Mouse (Mus musculus): ENCODE data around the gene Ube2b. TPM values are rescaled to one million over a fixed set of nuclear protein-coding genes. Genes with fewer than 3 reads are reported as not detected.

The Ube2b gene
- total RNA-seq (2014; fragmentation: Nextera tagmentation) (72.9 and 101 TPM in 2 replicates), total RNA-seq (2017) (74.2 and 93.1 TPM in 2 replicates)

DNA sequence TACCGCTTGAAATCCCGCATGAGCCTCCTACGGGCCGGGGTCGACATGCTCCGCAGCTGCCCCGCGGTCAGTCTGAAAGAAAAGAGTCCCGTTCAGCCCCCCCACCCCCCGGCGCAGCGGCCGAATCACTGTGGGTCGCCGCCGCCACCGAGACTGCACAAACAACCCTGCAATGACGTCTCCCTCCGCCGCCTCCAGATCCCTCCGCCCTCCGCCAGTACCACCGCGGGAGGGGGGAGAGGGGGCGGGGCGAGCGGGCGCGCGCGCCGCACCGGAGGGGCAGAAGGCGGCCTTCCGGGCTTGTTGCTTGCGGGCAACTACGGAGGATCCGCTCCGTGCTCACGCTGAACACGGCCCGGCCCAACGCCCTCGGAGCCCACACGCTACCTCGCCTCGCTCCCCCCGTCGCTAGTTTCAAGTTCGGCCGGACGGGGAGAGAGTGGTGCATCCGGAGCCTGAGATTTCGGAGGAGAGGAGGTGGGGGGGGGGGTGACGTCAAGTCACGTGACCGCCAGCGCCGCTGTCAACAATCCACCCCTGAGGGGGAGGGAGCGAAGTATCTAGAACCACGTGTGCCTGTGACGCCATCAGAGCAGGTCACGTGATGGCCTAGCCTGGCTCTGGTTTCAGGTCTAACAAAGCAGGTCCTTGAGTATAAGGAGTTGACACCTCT lies at the start of gene Ube2b:
Gene Ube2b (minus strand): TSS at position 473 of the 673 bp plus-strand sequence.
- ATAC-seq (replicated peaks; ENCODE audit: poor library complexity, severe bottlenecking), result peak; percentile 64

DNA sequence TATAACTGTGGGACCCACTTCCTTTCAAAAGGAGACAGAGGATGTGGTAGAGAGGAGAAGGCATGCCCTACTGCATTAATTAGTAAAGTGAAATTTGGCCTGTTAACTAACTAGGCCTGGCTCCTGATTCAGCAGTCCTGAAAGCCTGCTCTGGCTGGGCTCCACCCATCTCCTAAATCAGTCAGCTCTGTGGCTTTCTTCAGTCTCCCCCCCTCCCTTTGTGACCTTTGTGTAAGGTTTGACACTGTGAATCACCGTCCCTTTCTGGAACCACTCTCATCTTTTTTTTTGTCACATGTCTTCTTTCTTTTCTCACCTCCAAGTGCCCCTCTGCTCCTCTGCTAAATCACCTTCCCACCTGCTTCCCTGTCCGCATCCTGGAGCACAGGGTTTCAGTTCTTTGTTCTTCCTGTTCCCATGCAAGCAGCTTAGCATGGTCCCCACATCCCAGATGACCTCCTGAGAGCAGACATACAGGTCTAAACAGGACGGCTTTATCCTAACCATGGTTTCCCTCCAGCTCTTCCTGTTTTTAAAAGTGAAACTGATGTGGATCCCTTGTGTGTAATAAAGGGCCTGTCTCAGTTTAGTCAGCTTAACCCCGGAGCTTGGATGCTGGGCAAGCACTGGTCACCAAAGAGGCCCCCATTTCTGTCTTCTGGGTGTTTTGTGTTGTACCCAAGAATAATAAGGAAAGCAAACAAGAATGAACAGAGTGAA lies 46.0 kb upstream of the Ube2b start:
- ATAC-seq (replicated peaks; ENCODE audit: poor library complexity, severe bottlenecking), result peak; percentile 77

DNA sequence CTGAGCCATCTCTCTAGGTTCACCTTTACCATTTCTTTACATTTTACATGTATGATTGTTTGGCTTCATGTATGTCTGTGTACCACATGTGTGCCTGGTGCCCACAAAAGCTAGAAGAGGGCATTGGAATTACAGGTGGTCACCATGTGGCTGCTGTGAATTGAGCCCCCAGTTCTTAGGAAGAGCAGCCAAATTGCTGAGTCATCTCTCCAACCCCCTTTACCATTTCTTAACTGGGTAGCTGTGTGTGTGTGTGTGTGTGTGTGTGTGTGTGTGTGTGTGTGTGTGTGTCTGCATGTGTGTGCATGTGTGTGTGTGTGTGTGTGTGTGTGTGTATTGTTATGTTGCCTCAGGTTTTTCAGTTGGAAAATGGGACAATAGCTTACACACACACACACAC lies 43.6 kb upstream of the Ube2b start:
- ATAC-seq (replicated peaks; ENCODE audit: poor library complexity, severe bottlenecking), result no peak

DNA sequence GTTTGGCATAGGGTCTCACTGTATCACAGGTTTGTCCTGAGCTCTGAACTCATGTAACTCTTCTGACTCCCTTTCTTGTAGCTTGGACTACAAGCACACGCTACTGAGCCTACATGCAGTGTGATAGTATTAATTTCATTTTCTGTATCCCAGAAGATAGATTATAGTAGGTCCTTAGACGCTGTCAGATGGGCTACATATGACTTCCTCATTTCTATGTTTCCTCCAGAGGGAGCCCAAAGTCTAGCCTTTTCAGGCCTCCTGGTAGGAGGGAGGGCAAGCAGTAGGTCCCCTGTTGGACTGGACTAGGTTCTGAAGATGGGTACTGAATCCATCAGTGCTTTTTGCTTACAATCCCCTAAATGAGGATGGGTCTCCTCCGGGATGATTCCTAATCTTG lies 42.7 kb upstream of the Ube2b start:
- ATAC-seq (replicated peaks; ENCODE audit: poor library complexity, severe bottlenecking), result peak; percentile 75

DNA sequence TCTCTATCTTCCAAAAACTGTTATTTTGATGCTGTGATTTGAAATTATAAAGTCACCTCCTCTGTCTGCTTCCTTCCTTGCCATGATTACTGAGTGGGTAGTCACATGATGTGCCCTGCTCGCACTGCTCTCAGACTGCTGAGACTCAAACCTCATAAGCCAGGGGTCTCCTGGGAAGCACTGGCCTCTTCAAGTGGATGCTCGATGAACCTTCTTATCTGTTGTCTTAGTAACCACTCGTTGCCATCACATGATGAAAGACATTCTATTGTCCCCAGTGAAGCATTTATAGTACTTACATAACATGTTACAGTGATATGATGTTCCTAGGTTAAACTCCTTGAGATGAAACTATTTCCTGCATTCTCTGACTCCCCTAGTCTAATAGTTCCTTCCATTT lies 37.1 kb upstream of the Ube2b start:
- ATAC-seq (replicated peaks; ENCODE audit: poor library complexity, severe bottlenecking), result no peak

DNA sequence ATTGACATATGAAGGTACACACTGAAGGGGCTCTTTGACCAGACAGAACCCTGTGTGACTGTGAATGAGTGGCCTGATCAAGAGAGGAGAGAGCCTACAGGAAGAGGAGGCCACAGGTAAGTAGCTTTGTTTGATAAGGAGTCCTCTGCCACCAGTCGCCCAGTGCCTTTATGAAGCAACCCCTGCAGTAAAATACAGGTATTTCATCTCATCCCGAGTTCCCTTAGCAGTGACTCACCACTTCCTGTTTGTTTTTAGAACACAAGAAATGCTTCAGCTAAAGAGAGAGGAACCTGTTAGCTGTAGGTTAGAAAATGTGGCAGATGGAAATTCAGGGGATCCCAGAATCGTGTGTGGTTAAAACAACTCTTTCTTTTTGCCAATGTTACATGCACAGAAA lies 35.3 kb upstream of the Ube2b start:
- peak; percentile 42; the same call in 1 of the 2 replicates for ATAC-seq (replicated peaks; ENCODE audit: poor library complexity, severe bottlenecking)

DNA sequence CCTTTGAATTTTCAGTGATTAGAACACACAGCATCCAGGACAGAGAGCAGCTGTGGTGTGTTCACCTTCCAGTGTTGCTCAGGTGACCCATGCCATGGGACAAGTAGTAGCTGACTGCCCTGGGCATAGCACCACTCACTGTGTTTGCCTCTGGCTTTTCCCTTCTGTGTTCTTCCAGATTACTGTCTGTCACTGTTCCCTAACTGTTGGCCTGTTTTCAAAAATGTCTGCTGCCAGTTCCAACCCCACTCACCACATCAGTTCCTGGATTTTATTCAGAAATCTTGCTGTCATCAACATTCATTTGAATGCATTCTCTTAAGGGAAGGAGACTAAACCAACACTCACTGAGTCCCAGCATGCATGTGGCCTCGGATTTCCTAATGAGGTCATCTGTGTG lies 33.4 kb upstream of the Ube2b start:
- no peak for ATAC-seq (replicated peaks; ENCODE audit: poor library complexity, severe bottlenecking)

DNA sequence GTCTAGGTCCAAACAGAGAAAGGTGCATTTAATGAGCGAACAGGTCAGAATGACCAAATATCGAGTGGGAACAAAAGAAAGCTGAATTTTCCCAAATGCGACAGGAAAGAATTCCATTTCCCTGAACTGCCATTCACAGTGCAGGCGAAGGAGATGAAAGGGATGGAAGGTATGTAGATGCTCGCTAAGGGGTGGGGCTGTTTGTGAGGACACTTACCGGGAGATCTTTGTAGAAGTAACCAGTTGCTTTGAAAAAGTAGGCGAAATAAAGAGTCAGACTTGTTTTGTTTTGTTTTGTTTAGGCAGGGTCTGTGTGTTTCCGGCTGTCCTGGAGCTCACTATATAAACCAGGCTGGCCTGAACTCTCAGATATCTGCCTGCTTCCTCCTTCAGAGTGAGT lies 31.8 kb upstream of the Ube2b start:
- no peak for ATAC-seq (replicated peaks; ENCODE audit: poor library complexity, severe bottlenecking)

DNA sequence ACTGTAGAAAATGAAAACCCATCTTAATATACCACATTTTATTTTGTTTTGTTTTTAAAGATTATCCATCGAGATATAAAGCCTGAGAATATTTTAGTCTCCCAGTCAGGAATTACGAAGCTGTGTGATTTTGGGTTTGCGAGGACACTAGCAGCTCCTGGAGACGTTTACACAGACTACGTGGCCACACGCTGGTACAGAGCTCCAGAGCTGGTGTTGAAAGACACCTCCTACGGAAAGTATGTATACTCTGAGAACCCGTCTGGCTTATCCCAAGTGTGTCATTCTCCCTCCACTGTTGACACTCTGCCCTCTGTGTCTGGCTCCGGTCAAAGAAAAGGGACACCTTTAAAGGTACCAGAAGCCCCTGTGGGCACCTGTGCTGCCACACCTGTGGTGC lies 17.7 kb upstream of the Ube2b start:
- no peak for ATAC-seq (replicated peaks; ENCODE audit: poor library complexity, severe bottlenecking)

DNA sequence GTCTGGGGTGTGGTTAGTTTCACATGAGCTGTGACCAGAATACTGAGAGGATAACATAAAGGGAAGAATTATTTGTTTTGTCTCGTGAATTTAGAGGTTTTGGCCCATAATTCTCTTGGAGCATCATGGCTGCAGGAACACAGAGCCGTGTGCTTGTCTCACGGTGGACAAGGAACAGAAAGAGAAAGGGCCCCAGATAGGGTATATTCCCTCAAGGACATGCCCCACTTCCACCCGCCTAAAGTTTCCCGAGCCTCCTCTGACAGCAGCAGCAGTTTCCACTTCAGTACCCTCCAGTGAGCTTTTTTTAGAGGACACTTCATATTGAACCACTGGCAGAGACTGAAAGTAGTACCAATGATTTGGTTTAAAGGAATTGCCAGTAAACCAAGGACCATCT lies 11.0 kb upstream of the Ube2b start:
- no peak for ATAC-seq (replicated peaks; ENCODE audit: poor library complexity, severe bottlenecking)

DNA sequence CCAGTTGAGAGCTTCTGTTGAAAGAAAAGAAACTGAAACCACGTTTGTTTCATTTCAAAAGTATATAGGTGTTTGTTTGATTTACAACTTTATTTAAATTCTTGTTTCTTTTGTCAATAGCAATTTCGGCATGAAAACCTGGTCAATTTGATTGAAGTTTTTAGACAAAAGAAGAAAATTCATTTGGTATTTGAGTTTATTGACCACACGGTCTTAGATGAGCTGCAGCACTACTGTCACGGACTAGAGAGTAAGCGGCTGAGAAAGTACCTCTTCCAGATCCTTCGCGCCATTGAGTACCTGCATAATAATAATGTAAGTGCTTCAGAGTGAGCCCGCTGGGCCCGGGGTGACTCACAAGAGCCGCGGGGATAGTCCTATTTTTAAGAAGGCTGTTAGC lies 10.4 kb upstream of the Ube2b start:
- no peak for ATAC-seq (replicated peaks; ENCODE audit: poor library complexity, severe bottlenecking)

DNA sequence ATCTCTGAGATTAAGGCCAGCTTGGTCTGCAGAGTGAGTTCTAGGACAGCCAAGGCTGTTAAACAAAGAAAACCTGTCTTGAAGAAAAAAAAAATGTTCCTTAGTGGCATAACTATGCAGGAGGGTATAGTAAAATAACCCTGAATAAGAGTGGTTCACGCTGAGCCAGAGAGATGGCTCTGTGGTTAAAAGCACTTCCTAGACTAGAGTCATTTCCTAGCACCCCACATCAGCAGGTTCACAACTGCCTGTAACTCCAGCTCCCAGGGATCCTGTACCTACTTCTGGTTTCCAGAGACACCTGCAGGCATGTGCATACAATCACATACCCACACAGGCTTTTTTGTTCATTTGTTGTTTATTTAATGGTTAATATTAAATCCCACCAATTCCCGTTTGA lies 5.0 kb upstream of the Ube2b start:
- ATAC-seq (replicated peaks; ENCODE audit: poor library complexity, severe bottlenecking), result no peak

DNA sequence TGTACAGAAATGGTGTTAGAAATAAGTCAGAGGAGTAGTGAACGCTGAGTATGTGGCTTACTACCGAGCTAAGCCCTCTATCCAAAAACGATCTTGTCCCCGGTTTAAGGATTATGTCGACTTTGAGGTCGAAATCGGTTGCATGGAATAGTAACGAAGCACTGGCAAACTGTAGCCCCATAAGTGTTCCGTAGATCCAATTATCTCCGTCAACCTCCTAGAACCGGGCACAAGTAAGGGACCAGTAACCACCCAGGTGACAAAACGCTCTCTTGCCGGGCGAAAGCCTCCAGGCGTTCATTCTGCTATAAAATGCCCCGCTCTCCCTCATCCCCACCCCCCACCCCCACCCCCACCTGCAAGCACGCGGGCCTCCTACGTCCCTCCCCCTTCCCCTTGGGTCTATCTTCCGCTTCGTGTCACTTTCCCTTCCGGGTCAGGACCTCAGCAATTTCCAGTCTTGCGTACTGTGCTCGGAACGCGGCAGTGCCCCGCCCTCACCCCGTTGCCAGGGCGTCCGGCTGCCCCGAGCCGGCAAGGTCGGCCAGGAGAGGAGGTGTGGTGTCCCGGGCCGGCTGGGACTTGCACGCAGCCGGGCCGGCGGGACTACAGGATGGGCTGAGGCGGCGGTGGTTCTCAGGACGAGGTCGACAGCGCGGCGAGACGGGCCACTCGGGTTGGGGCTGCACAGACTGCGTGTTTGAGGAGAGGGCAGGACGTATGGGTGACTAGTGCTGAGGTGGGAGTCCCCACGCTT lies 3.4 kb upstream of the Ube2b start, which contains the start of gene Cdkl3:
Gene Cdkl3 (plus strand): TSS at position 450 of the 757 bp plus-strand sequence.
- ATAC-seq (replicated peaks; ENCODE audit: poor library complexity, severe bottlenecking), result peak; percentile 76

DNA sequence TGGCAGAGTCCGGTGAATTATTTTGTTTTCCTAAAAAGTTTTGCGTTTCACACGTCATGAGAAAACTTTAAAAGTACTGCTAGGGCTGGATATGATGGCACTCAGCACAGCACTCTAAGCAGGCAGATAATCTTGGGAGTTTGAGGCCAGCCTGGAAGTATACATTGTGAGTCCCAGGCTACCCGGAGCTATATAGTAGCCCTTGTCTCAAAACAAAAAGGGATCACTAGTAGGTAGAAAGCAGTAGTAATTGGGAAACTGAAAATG lies 2.9 kb upstream of the Ube2b start:
- no peak for ATAC-seq (replicated peaks; ENCODE audit: poor library complexity, severe bottlenecking)

DNA sequence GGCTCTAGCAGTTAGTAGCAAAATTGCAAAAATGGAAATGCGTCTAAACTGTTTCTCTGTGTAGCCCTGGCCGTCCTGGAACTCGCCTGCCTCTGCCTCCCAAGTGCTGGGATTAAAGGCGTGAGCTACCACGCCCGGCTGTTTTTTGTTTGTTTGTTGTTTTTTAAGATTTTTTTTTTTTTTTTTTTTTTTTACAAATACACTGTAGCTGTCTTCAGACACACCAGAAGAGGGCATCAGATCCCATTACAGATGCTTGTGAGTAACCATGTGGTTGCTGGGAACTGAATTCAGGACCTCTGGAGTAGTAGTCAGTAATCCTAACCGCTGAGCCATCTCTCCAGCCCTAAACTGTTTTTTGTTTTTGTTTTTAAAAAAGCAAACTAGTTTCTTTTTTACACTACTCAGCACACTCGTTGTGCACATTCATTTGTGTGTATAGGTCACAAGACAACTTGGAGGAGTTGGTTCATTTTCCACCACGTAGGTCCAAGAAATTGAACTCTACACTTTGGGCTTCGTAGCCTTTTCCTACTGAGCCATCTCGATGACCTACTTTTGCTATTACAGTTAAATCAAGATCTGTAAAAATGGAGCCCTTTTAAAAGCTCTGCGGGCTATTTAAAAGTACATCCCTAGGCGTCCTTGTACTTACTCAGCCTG lies 2.4 kb upstream of the Ube2b start:
- ATAC-seq (replicated peaks; ENCODE audit: poor library complexity, severe bottlenecking), result no peak

DNA sequence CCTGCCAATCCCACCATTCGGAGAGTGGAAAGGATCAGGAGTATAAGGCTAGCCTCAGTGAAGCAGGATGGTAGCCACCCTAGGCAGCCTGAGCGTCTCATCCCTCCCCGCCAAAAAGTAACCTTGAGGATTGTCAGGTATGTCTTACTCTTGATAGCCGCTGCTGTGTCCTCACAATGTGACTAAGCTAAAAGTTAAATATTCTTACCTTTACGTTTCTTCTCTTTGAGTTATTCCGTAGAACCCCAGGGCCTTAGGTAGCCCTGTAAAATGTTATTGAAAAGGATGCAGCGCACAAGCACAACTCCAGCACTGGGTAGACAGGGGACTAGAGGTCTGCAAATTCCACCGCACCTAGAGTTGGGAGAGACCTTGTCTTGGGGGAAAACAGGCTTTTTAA lies 1.3 kb upstream of the Ube2b start:
- ATAC-seq (replicated peaks; ENCODE audit: poor library complexity, severe bottlenecking), result no peak

DNA sequence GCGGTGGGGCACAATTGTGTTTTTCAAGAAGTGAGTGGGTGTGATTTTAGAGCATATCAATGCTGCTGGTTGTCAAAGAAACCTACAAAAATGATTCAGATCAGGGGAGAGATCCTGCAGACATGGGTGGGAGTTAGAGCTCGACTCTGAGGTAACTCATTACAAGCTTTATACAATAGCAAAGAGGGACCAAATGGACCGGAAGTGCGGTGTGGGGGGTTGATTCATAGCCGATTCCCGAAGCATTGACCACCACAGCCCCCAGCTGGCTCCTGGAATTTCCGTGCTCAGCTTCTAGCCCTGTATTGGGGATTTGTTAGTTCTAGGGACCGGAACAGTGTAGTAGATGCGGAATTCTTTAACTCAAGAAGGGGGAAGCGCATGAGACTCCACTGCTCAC lies 779 bp upstream of the Ube2b start:
- no peak for ATAC-seq (replicated peaks; ENCODE audit: poor library complexity, severe bottlenecking)

DNA sequence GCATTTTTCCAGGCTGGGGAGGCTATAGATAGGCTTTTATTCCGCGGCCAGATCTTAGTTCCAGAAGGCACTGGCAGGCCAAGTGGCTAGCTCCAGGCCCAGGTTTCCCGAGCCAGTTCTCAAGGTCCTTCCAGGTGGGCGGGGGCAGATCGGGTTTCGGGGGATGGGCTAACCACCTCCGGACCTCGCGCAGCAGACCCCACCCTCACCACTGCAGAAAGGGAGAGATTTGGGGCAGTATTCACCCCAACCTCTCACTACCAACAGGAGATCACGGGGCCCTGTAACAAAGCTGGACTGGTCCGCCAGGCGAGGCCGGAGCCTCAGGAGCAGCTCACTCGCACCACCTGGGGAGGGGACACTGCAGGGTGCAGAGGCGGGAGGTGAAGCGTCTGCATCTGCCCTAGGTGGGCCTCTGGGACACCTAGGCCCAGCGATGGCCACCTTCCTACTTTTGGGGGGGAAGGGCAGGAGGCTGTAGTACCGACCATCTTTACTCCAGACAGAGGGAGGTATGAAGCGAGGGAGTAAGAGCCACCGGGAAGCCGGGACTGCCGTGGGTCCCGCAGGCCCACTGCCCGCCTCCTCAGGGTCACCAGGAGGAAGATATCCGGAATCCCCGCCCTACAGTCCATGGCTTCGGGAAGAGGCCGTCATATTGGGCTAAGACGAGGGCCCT lies 812 bp downstream of the Ube2b start:
- peak; percentile 3 for ATAC-seq (replicated peaks; ENCODE audit: poor library complexity, severe bottlenecking)

DNA sequence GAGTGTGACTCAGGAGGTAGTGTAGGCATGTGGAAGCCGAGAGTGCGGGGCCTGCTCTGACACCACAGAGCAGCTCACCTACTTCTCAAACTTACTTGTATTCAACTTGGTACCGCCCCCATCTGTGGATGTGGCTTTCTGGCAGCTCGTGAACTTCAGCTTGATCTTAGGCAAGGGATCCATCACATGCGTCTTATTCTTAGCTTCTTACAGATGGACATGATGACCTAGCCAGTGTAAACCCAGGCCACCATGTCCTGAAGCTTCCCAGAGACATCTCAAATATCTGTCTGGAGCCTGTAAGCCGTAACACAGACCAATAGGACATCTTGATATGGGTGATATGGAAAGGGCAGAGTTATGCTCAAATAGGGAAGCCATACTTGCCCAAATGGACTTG lies 28.9 kb downstream of the Ube2b start:
- no peak for ATAC-seq (replicated peaks; ENCODE audit: poor library complexity, severe bottlenecking)

DNA sequence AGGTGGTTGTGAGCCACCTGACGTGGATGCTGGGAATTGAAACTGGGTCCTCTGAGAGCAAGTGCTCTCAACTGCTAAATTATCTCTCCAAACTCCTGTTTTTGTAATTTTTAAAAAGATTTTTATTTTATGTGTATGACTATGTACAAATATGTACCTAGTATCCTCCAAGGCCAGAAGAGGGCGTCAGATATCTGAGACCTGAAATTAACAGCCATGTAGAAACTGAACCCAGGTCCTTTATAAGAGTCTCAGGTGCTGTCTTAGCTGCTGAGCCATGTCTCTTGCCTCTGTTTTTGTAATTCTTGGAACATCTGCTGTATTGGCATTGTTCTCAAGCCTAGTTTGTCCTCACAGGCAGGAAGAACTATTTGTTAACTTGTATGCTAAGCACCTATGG lies 31.1 kb downstream of the Ube2b start:
- no peak for ATAC-seq (replicated peaks; ENCODE audit: poor library complexity, severe bottlenecking)

All from granulocyte monocyte progenitor cell, adult 5-6 weeks (primary cell).